Mouse (Mus musculus): ENCODE measurements around the gene Fam19a5. TPM values are rescaled to one million over a fixed set of nuclear protein-coding genes. Genes with fewer than 3 reads are reported as not detected.

The Fam19a5 gene
- total RNA-seq, 1 experiment from 2014 or later = not detected

DNA sequence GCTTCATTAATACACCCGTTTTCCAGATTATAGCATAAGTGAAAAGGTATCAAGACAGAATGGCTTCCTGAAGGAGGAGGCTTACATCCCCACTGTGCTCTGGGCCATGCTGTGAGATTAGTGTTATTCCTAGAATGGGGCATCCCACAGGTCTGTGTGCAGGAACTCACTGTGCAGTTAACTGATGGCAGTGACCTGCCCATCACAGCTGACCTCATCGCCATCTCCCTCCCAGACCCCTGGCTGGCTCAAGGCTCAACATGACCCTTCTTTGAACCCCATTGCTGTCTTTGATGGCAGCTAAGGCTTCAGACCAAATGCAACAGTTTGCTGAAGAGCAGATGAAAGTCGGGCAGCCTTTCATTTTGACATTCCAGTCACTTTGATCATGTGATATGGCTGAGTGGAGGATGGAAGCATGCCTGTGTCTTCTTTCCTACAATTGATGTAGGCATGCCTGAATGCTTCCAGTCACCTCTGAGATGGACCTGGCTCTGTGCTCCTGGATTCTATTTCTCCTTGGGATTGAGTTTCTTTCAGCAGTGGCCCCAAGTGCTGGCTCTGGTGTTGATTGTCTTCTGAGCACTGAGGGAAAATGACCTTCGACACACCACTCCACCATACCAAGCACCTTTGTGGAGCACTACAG, 148.9 kb downstream of the Fam19a5 start:
- ATAC-seq (replicated peaks in 1 of 2; ENCODE audit: insufficient read depth in 1 of 2, low FRiP score in 2 of 2, low TSS enrichment in 1 of 2, low read depth in 1 of 2, poor library complexity in 2 of 2, severe bottlenecking in 2 of 2) = no peak

DNA sequence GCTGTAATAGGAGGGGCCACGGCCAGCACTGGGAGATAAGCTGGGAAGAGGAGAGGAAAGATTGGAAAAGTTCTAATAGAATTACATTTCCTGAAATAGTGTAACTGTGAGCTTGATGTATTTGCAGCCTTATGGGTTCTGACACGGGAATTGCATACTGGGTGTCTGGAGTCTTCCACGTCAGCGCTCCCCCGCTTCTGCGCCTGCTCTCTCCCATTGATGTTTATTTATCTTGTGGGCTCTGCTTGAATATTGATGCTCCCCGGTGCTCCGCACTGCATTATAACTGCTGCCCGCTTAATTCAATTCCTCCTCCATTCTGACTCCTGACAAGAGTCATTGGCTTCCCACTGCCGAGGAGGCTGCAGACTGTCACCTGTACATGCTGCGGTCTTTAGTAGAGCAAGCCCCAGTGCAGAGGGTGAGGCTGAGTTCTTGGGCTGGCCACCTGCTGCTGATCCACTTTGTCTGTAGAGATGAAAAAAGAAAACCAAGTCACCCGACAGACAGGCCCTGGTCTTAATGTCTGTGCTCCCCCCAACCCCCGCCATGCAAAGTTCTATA, 153.4 kb downstream of the Fam19a5 start:
- no peak for ATAC-seq (replicated peaks in 1 of 2; ENCODE audit: insufficient read depth in 1 of 2, low FRiP score in 2 of 2, low TSS enrichment in 1 of 2, low read depth in 1 of 2, poor library complexity in 2 of 2, severe bottlenecking in 2 of 2)

DNA sequence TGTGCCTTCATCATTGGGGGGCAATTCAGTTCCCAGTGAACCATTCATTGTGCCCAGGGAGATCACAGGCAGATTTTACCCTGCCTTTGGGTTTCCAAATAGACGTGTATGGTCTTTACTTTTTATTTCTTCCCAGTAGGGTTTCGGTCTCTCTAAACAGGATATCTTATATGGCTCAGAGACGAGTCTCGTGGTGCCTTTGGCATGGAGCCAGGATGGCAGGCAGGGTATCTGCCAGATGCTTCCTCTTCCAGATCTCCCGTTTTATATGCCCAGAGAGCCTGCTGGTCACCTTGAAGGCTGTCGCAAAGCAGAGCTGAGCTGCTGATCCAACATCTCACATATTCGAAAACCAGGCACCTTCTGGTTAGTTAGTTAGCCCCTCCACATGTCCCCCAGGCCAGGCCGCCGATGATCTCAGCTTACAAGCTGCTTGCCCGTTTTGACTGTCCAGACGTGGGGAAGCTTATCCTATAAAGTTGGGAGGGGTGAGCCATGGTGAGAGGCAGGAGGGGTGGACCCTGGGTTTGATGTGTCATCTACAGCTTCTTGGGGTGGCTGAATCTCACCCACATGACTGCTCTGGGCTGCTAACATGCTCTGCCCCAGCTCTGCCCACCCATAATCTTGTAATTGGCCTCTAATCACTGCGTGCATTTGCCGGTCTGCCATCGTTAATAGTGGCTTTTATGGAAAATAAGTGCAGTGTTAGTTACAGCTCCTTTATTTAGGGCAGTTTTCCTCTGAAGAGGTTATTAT, 154.6 kb downstream of the Fam19a5 start:
- no peak for ATAC-seq (replicated peaks in 1 of 2; ENCODE audit: insufficient read depth in 1 of 2, low FRiP score in 2 of 2, low TSS enrichment in 1 of 2, low read depth in 1 of 2, poor library complexity in 2 of 2, severe bottlenecking in 2 of 2)

DNA sequence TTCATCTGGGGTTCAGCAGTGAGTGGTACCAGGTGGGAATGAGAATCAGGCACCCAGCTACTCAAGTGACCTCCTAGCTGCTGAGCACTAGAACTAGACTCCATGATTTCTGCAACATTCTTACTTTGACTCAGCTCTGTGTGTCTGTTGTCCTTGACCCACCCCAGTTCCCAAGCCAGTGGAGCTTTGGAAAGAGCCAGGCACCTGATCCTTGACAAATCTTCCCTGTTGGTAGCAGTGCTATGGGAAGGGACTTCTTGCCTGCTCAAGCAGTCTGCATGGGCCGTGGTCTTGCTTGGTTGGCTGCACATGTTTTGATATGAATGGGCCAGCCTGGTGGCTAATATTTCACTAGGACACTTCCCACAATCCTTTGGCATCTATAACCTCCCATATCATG, 158.7 kb downstream of the Fam19a5 start:
- ATAC-seq (replicated peaks in 1 of 2; ENCODE audit: insufficient read depth in 1 of 2, low FRiP score in 2 of 2, low TSS enrichment in 1 of 2, low read depth in 1 of 2, poor library complexity in 2 of 2, severe bottlenecking in 2 of 2) = no peak

DNA sequence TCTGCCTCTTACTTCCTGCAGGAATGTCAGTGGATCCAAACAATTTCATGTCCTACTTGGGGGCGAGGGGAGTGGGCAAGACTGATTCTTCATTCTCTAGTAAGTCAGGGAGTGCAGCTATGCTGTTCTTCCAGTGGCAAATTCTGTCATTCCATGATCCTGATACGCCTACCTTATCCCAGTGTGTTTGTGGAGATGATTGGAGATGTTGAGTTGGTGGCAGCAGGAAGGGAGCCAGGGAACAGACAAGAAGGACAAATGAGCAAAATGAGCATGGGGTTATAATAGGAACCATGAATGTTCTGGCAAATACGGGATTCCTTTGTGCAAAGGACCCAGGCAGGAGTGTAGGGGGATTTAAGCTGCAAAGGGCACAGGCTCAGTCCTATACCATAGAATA, 159.2 kb downstream of the Fam19a5 start:
- no peak for ATAC-seq (replicated peaks in 1 of 2; ENCODE audit: insufficient read depth in 1 of 2, low FRiP score in 2 of 2, low TSS enrichment in 1 of 2, low read depth in 1 of 2, poor library complexity in 2 of 2, severe bottlenecking in 2 of 2)

DNA sequence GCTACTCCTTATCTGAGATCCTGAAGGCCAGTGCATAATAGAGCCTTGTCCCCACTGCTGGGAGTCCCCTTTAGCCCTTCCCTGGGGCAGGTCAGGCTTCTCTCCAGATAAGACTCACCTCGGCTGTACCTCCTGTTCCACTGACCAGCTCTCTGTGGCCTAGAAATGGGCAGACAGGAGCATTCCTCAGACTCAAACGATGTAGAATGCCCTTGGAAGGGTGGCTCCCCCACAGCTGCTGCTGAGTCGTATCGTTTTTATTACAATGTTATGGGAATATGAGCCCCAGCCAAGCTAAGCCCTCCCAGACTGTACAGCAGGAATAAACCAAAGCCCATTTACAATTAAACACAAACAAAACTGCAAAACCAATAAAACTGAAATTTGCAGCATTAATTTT, 167.7 kb downstream of the Fam19a5 start:
- ATAC-seq (replicated peaks in 1 of 2; ENCODE audit: insufficient read depth in 1 of 2, low FRiP score in 2 of 2, low TSS enrichment in 1 of 2, low read depth in 1 of 2, poor library complexity in 2 of 2, severe bottlenecking in 2 of 2) = no peak

DNA sequence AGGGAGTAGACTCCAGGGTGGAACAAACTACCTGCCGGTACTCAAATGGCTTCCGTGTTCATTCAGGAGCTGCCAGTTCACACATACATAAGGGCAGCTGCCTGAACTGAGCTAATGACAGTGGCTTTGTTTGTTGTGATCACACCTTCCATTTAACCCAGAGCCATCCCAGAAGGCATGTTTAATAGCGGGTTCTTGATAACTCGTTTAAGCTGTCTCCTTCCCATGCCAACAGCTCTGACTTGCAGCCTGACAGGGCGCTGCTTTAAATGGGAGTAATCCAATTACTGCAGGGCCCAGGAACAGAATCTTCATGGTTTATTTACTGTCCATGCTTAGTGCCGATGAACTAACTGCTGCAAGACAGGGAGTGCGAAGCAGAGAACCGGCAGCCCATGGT, 168.1 kb downstream of the Fam19a5 start:
- no peak for ATAC-seq (replicated peaks in 1 of 2; ENCODE audit: insufficient read depth in 1 of 2, low FRiP score in 2 of 2, low TSS enrichment in 1 of 2, low read depth in 1 of 2, poor library complexity in 2 of 2, severe bottlenecking in 2 of 2)

DNA sequence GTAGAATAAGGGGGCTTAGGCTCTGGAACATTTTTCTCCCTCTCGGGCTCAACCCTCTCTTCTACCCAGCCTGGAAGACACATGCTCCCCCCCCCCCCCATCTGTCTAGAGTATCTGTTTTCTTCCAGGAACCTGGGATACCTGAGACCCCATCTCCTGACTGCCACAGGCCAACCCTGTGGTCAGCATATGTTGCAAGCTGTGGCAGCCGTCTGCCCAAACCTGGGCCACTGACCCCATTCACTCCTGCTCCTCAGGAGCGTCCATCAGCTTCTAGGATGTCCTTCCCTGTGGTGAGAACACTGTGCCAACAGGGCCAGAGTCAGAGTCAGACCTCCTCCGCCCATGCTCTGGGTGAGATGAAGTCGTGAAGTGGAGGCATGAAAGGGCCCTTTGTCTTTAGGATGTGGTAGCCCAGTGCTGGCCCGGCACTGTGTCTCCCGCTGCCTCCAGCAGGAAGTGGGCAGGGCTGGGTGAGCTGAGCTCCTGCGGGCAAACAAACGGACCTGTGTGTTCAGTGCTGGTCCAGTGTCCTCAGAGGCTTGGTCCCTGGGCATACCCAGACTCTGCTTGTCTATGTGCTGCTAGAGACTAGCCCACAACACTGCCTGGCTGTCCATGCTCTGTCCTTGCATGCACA, 171.1 kb downstream of the Fam19a5 start:
- ATAC-seq (replicated peaks in 1 of 2; ENCODE audit: insufficient read depth in 1 of 2, low FRiP score in 2 of 2, low TSS enrichment in 1 of 2, low read depth in 1 of 2, poor library complexity in 2 of 2, severe bottlenecking in 2 of 2) = no peak

DNA sequence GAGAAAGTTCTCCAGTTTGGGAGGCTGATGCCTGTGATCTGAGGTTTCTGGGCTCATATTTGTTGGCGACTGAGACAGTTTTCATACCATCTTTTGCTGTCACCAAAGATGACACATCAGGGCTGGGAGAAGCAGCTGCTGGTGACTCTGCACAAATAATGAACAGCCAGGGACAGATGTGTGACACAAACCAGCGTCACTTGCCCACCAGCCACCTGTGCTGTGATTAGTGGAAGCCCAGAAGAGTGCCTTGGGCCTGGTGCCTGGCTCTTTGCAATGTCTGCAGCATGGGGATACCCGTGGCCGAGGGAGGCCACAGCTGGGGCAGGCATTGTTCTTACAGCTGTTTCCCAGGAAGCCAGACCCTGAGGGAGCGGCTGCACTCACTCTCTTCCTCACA, 173.0 kb downstream of the Fam19a5 start:
- no peak for ATAC-seq (replicated peaks in 1 of 2; ENCODE audit: insufficient read depth in 1 of 2, low FRiP score in 2 of 2, low TSS enrichment in 1 of 2, low read depth in 1 of 2, poor library complexity in 2 of 2, severe bottlenecking in 2 of 2)

DNA sequence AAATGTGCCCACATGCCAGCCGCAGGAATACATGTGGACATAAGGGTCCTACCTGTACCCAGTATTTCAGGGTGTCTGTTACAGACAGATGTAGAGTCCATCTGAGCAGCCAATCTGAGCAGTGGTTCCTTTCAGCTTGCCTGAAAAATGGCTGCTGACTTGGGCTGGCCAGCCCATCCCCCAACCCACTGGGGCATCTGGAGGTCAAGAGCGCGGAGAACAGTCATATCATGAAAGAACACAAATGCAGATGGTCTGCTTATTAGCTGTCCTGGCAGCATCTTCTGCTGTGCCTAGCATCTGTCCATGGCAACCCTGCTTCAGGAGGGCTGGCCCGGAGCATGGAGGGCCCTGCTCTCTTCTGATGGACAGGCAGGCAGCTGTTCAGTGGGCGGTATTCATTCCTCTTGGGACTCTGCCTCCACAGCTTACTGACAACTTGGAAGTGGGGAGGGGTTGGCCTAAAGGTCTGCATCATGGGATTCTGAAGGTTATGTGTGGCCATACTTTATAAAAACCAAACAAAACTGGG, 179.4 kb downstream of the Fam19a5 start:
- no peak for ATAC-seq (replicated peaks in 1 of 2; ENCODE audit: insufficient read depth in 1 of 2, low FRiP score in 2 of 2, low TSS enrichment in 1 of 2, low read depth in 1 of 2, poor library complexity in 2 of 2, severe bottlenecking in 2 of 2)

DNA sequence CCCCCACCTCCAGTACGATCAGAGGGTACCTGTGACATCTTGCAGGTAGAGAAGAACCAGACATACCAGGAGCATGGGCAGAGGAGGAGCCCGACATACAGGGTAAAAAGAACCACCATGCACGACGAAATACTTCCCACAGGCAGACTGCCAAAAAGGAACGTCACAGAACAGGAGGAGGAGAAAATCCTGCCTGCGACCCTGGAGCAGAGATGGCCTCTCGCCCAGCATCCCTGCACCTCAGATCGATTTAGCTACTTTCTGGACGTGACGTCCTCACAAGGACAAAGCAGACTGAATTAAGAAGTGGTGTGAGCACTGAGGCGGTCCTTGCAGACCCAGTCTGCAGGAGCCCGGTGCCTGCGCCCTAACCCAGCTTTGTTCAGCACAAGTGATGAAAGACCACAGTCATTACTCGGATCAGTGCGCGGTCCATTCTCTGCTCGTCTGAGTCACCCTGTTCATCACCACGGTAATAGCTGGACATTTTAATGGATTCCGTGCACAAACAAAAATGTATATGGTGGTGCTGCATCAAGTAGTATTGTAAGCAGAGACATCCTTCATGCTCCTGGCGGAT, 182.6 kb downstream of the Fam19a5 start:
- no peak for ATAC-seq (replicated peaks in 1 of 2; ENCODE audit: insufficient read depth in 1 of 2, low FRiP score in 2 of 2, low TSS enrichment in 1 of 2, low read depth in 1 of 2, poor library complexity in 2 of 2, severe bottlenecking in 2 of 2)

DNA sequence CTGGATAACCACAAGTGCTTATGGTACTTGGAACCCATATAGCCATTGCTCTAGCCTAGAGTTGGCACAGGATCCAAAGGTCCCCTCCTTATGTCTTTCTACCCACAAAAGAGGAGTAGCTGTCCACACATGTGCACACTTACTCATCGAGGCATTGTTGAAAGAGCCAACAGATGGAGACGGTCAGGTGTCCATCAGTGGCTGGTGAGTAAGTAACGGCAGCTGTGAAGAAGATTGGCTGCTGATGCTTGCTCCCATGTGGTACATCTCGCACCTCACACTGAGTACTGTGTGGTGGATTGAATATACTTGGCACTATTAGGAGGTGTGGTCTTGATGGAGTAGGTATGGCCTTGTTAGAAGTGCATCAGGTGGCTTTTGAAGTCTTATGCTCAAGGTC, 192.2 kb downstream of the Fam19a5 start:
- no peak for ATAC-seq (replicated peaks in 1 of 2; ENCODE audit: insufficient read depth in 1 of 2, low FRiP score in 2 of 2, low TSS enrichment in 1 of 2, low read depth in 1 of 2, poor library complexity in 2 of 2, severe bottlenecking in 2 of 2)

DNA sequence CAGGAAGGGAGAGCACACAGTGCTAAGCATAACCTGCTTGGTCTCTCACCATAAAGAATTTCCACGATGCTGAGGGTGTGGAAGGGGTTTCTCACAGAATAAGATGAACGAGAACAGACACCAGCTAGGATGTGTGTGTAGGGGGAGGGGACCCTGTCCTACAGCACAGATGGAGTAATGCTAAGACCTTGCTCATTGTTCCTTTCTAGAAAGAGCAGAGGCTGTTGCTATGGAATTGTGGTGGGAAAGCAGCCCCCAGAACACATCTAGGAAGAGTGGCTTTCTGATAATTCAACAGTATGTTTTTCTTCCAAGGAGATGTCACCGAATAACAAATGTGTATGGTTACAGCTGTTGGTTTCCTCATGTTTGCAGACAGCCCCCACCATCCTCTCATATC, 211.4 kb downstream of the Fam19a5 start:
- no peak for ATAC-seq (replicated peaks in 1 of 2; ENCODE audit: insufficient read depth in 1 of 2, low FRiP score in 2 of 2, low TSS enrichment in 1 of 2, low read depth in 1 of 2, poor library complexity in 2 of 2, severe bottlenecking in 2 of 2)

DNA sequence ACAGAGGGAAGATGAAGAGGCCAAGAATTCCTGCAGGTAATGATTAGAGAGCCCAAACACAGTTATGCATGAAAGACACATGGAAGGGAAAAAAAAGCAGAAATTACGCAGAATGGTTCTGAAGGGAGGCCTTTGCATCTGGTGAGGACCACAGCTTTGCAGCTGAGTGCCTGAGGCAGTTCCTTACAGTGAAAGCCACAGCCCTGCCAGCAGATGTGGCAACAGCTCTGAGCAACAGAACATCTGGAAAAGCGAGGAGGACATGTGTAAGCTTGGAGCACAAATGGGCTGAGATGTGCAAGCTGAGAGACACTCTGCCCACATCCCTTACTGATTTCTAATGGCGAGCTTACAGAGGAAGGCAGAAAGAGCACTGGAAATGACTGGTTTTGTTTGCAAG, 221.8 kb downstream of the Fam19a5 start:
- no peak for ATAC-seq (replicated peaks in 1 of 2; ENCODE audit: insufficient read depth in 1 of 2, low FRiP score in 2 of 2, low TSS enrichment in 1 of 2, low read depth in 1 of 2, poor library complexity in 2 of 2, severe bottlenecking in 2 of 2)

DNA sequence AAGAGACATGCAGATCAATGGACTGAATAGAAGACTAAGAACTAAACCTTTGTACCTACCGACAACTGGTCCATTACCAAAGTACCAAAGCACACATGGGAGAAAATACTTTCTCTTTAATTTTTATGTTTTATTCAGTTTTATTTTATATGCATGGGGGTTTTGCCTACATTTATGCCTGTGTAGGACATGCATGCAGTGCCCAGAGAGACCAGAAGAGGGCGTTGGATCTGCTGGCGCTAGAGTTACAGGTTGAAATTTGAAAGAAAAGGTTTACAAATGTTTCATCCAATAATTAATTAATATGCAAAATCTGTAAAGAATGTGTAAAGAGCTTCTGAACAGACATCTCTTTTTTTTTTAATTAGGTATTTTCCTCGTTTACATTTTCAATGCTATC, 229.9 kb downstream of the Fam19a5 start:
- no peak for ATAC-seq (replicated peaks in 1 of 2; ENCODE audit: insufficient read depth in 1 of 2, low FRiP score in 2 of 2, low TSS enrichment in 1 of 2, low read depth in 1 of 2, poor library complexity in 2 of 2, severe bottlenecking in 2 of 2)

DNA sequence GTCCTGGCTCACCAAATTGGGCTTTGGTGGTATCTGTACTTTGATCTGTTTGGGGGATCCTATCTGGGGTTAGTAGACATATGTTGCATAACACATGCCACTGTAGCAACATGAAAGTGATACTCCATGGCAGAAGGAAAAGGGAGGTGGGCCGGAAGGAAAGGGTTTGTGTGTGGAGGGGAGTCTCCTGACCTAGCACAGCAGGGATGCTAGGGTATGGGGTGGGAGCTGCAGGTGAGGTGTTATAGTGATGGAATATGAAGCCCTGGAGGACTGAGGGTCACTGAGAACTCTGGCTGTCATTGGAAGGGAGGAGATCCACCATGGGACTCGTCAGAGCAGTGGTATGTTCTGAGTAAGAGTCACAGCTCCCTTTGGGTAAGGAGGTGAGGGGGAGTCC, 239.2 kb downstream of the Fam19a5 start:
- no peak for ATAC-seq (replicated peaks in 1 of 2; ENCODE audit: insufficient read depth in 1 of 2, low FRiP score in 2 of 2, low TSS enrichment in 1 of 2, low read depth in 1 of 2, poor library complexity in 2 of 2, severe bottlenecking in 2 of 2)

DNA sequence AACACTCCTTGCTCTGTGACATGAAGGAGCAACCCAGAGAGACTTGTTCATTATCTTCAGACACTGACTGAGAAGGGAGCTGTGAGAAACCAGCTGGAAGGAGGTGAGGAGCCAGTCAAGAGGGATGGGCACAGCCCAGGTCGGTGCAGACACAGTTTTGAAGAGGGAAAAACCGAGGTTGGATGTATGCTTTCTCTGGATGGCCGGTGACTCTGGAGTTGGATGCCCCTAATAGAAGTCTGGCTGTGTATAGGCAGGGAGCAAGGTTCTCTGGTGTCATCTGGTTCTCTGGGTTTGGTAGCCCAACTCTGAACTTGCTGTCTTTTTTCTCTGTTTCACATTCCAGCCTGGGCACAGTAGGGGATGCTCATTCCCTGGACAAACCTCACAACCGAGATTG, 245.6 kb downstream of the Fam19a5 start:
- ATAC-seq (replicated peaks in 1 of 2; ENCODE audit: insufficient read depth in 1 of 2, low FRiP score in 2 of 2, low TSS enrichment in 1 of 2, low read depth in 1 of 2, poor library complexity in 2 of 2, severe bottlenecking in 2 of 2) = no peak

DNA sequence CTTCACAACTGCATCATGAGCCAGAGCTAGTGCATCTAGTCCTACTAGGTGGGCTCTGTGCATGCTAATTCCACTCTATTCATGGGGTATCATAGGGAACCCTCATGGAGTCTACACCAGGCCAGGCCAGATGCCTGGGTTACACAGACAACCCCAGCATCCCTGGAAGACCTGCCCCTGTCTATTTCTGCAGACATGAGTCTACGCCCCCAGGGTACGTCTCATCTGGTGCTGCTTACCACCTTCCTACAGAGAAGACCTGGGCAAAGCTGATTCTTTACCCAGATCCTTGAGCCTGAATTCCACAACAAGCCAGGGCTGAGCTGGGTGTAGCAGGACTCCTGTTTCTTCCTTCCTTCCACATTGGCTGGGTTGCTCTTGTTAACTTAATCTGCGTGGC, 249.6 kb downstream of the Fam19a5 start:
- ATAC-seq (replicated peaks in 1 of 2; ENCODE audit: insufficient read depth in 1 of 2, low FRiP score in 2 of 2, low TSS enrichment in 1 of 2, low read depth in 1 of 2, poor library complexity in 2 of 2, severe bottlenecking in 2 of 2) = no peak

Data from hematopoietic stem cell, adult 5-6 weeks (primary cell).